Mouse (Mus musculus) cerebellum, adult 11-12 months (tissue): Measurements from ENCODE around the gene Gm17728.
"Not testable (repeated sequence)": the region's sequence is repeated elsewhere in the genome, so short reads cannot be mapped to it uniquely, and the experiment has no call there.

Source experiments
- DNase-seq: peaks from one replicate; pipeline ENCODE4 v3.0.0; 2022

Gene Gm17728

DNA sequence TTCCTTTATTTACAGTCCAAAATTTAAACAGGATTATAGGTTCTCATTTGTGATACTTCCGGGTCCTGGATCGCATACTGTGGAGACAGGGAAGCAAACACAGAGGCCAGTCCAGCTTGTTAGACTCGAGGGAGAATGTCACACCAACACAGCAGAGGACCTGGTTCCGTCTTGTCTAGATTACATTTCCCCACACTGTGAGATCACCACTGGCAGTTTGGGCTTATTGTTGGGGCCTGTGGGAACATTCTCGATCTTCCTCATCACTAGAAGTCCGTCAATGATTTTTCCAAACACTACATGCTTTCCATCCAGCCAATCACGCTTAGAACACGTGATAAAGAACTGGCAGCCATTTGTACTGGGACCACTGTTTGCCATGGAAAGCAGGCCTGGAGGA is at the start of gene Gm17728:
Gene Gm17728 (plus strand): TSS at position 301 of the 400 bp plus-strand sequence.
- not testable (repeated sequence) for DNase-seq

DNA sequence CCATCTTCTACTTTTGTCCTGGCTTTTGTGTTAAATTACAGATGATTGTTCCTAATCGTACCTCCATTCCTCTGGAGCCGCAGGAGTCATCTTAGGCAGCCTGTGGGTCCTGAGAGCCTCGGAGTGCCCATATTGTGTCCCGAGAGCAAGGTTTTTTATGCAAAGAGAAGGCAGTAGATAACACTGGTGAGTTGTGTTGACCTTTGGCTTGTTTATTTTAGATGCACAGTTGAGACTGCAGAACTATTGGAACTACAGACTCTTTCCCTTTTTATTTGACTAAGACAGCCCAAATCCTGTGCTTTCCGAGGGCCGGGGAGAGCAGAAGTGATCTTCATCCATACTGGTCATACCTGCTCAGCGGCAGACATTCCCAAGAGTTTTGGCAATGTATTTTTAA is 24.4 kb upstream of the Gm17728 start:
- no peak for DNase-seq

DNA sequence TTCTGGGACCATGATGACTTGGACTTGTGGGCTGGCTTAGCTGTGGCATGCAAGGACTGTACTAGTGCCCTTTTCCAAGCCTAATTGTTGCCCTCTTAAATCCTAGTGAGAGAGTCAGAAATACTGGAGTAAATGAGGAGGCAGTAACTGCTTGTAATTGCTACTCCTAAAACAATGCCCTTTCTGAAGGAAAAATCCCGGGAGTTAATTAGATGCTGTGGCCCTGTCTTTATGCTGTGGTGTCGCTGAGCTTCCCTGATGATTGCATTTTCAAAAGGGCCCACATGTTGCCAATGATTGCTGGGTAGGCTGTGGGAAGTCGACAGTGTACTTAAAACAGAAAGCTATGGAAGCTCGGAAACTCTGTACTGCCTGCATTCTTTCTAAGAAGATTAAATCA is 23.3 kb upstream of the Gm17728 start:
- DNase-seq = no peak

- DNase-seq = no peak
Observed at GRCm38 (mm10) chr17:9403991-9404390, 17.9 kb upstream of the Gm17728 start.

GRCm38 (mm10) chr17:9407640-9408039 is 14.2 kb upstream of the Gm17728 start:
- DNase-seq = no peak

DNA sequence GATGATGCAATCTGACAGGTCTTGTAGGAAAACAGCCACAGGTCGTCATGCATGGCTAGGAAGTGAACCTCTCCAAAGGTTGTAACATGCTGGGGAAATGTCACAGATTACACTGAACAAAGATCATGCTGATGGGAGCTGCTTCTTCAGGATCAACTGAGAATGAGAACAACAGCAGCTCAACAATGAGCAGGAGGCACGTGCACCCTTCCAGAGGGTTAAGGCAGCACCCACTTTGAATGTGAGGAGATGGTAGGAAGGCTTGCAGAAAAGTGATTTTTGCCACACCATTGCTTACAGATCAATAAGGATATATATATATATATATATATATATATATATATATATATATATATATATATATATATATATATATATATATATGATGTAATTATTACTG is 2.8 kb upstream of the Gm17728 start:
- DNase-seq = no peak

- DNase-seq = peak; percentile 11
Observed at GRCm38 (mm10) chr17:9428374-9428994, 6.6 kb downstream of the Gm17728 start.

GRCm38 (mm10) chr17:9439997-9440655 is 18.3 kb downstream of the Gm17728 start:
- no peak for DNase-seq

- DNase-seq = no peak
Observed at GRCm38 (mm10) chr17:9456406-9456805, 34.5 kb downstream of the Gm17728 start.

GRCm38 (mm10) chr17:9460904-9461303 is 39.0 kb downstream of the Gm17728 start:
- DNase-seq = no peak
